Mouse (Mus musculus): ENCODE results near the gene Pi4ka.

GRCm38 (mm10) chr16:17300818-17301217 lies 105.3 kb downstream of the Pi4ka start:
- TF ChIP-seq CTCF (conservative IDR thresholded peaks at IDR 0.05; ENCODE audit: low read length), result no peak
- no peak for TF ChIP-seq POU5F1 (IDR thresholded peaks at IDR 0.05; ENCODE audit: borderline replicate concordance, low read length)
- no peak for TF ChIP-seq NANOG (IDR thresholded peaks at IDR 0.05; ENCODE audit: borderline replicate concordance, low read length)

Data from E14TG2a.4 (cell line).